Mouse (Mus musculus) MEL (cell line): Measurements from ENCODE around the gene Spatc1l.
A peak's percentile ranks its signal among the peaks of the same experiment; 100 is the strongest.

ENCODE experiments used
- CTCF ChIP-seq, 3 experiments: IDR thresholded peaks in 2 of 3; conservative IDR thresholded peaks in 1 of 3; 2 replicates each; pipeline ENCODE4 v1.5.1; 2011 to 2012; ENCODE audit warnings: low read length in 3 of 3, low read depth in 2 of 3, mild to moderate bottlenecking in 2 of 3, improper control_type of control experiment in 1 of 3, inconsistent platforms in 1 of 3, mixed read lengths in 1 of 3, moderate library complexity in 1 of 3; ENCODE audit not compliant: control insufficient read depth in 1 of 3, insufficient read depth in 1 of 3, poor library complexity in 1 of 3, severe bottlenecking in 1 of 3
- E2F4 ChIP-seq: IDR thresholded peaks from 2 replicates; pipeline ENCODE4 v1.6.1; 2011; ENCODE audit warnings: low read depth, low read length, improper control_type of control experiment, borderline replicate concordance
- EP300 ChIP-seq, 2 experiments: IDR thresholded peaks; 2 replicates each; pipeline ENCODE4 v1.6.1; 2011; ENCODE audit warnings: improper control_type of control experiment in 2 of 2, low read length in 2 of 2, low read depth in 1 of 2, mild to moderate bottlenecking in 1 of 2
- KAT2A ChIP-seq: conservative IDR thresholded peaks from 2 replicates; pipeline ENCODE4 v1.6.1; 2012; ENCODE audit warnings: low read depth, low read length, improper control_type of control experiment, inconsistent platforms
- MAX ChIP-seq: IDR thresholded peaks from 2 replicates; pipeline ENCODE4 v1.6.1; 2011; ENCODE audit warnings: low read length, improper control_type of control experiment
- NRF1 ChIP-seq: IDR thresholded peaks from 2 replicates; pipeline ENCODE4 v1.6.1; 2014; ENCODE audit warnings: low read depth, mild to moderate bottlenecking, inconsistent platforms, low read length, improper control_type of control experiment, moderate library complexity; ENCODE audit not compliant: poor library complexity, insufficient read depth, severe bottlenecking
- POLR2A ChIP-seq, 2 experiments: IDR thresholded peaks; 2 replicates each; pipeline ENCODE4 v1.6.1; 2011 to 2012; ENCODE audit warnings: low read length in 2 of 2, mild to moderate bottlenecking in 2 of 2, control low read depth in 1 of 2, improper control_type of control experiment in 1 of 2, low read depth in 1 of 2, moderate library complexity in 1 of 2; ENCODE audit not compliant: control insufficient read depth in 1 of 2, insufficient read depth in 1 of 2, poor library complexity in 1 of 2
- POLR2AphosphoS5 ChIP-seq: IDR thresholded peaks from 2 replicates; pipeline ENCODE4 v1.6.1; 2012; ENCODE audit warnings: low read depth, borderline replicate concordance, mild to moderate bottlenecking, inconsistent platforms, low read length, moderate library complexity, mixed read lengths
- RCOR1 ChIP-seq: IDR thresholded peaks from 2 replicates; pipeline ENCODE4 v1.6.1; 2012; ENCODE audit warnings: low read depth, mild to moderate bottlenecking, inconsistent platforms, low read length, improper control_type of control experiment
- SIN3A ChIP-seq: IDR thresholded peaks from 2 replicates; pipeline ENCODE4 v1.6.1; 2012; ENCODE audit warnings: low read length, improper control_type of control experiment, inconsistent platforms
- TAL1 ChIP-seq: IDR thresholded peaks from 2 replicates; pipeline ENCODE4 v1.6.1; 2012; ENCODE audit warnings: mild to moderate bottlenecking, inconsistent platforms, low read length, moderate library complexity, mixed read lengths
- TBP ChIP-seq: IDR thresholded peaks from 2 replicates; pipeline ENCODE4 v1.8.0; 2011; ENCODE audit warnings: low read depth, low read length, improper control_type of control experiment
- ZC3H11A ChIP-seq: IDR thresholded peaks from 2 replicates; pipeline ENCODE4 v1.6.1; 2012; ENCODE audit warnings: low read depth, mild to moderate bottlenecking, inconsistent platforms, low read length, improper control_type of control experiment
- ZMIZ1 ChIP-seq: IDR thresholded peaks from 2 replicates; pipeline ENCODE4 v1.6.1; 2012; ENCODE audit warnings: low read depth, mild to moderate bottlenecking, inconsistent platforms, low read length, improper control_type of control experiment, moderate library complexity

- TF ChIP-seq POLR2A (IDR thresholded peaks at IDR 0.05; ENCODE audit: control insufficient read depth in 1 of 2, insufficient read depth in 1 of 2, low read depth in 1 of 2, low read length in 2 of 2, poor library complexity in 1 of 2) (peak; percentile 65 to 81; a peak in 3 of 4 replicates), CTCF (IDR thresholded peaks at IDR 0.05 in 2 of 3, conservative IDR thresholded peaks at IDR 0.05 in 1 of 3; ENCODE audit: control insufficient read depth in 1 of 3, insufficient read depth in 1 of 3, low read depth in 2 of 3, low read length in 3 of 3, poor library complexity in 1 of 3, severe bottlenecking in 1 of 3) (no peak), ZC3H11A (no peak), RCOR1 (no peak), TAL1 (no peak), SIN3A (peak; percentile 89), ZMIZ1 (0 out of 2 replicates have a peak, but pooled peaks have one; percentile 19), MAX (no peak; the same call in 1 of the 2 replicates), NRF1 (peak; percentile 100; the same call in 1 of the 2 replicates), KAT2A (no peak; the same call in 1 of the 2 replicates), TBP (peak; percentile 60; the same call in 1 of the 2 replicates), EP300 (IDR thresholded peaks at IDR 0.05; ENCODE audit: low read depth in 1 of 2, low read length in 2 of 2) (no peak), E2F4 (no peak), POLR2AphosphoS5 (no peak)
These were observed 30.7 kb upstream of the Spatc1l start, which contains the start of gene Lss for GRCm38 (mm10) chr10:76531375-76531774.
